Mouse (Mus musculus) heart, embryonic 11.5 days (tissue): ENCODE results near the gene Ube3b. TPM values are rescaled to one million over a fixed set of nuclear protein-coding genes. Genes with fewer than 3 reads are reported as not detected.

Experiments used
- ATAC-seq: fragments of 200-750 bp; cut with Nextera tagmentation; replicated peaks from 2 replicates; pipeline ENCODE4 v1.8.0; 2017; ENCODE audit warnings: moderate library complexity; ENCODE audit not compliant: insufficient number of reproducible peaks, low FRiP score, low TSS enrichment
- H3K27ac ChIP-seq: fragments of 300-500 bp; sonication (generic); 2 replicates; pipeline ENCODE4 v1.5.1; 2014; ENCODE audit warnings: mild to moderate bottlenecking, low read depth, low read length
- H3K27me3 ChIP-seq: fragments of 300-500 bp; sonication (generic); 2 replicates; pipeline ENCODE4 v1.6.1; 2014; ENCODE audit warnings: mild to moderate bottlenecking, low read length, mixed read lengths; ENCODE audit not compliant: control insufficient read depth, insufficient read depth
- H3K36me3 ChIP-seq: fragments of 300-500 bp; sonication (generic); 2 replicates; pipeline ENCODE4 v1.6.1; 2014; ENCODE audit warnings: mild to moderate bottlenecking, low read length, moderate library complexity, mixed read lengths; ENCODE audit not compliant: control insufficient read depth, insufficient read depth
- H3K4me1 ChIP-seq: fragments of 300-500 bp; sonication (generic); 2 replicates; pipeline ENCODE4 v1.6.1; 2014; ENCODE audit warnings: low read length; ENCODE audit not compliant: control insufficient read depth, insufficient read depth
- H3K4me2 ChIP-seq: fragments of 300-500 bp; sonication (generic); 2 replicates; pipeline ENCODE4 v1.6.1; 2014; ENCODE audit warnings: mild to moderate bottlenecking, moderate library complexity
- H3K4me3 ChIP-seq: fragments of 300-500 bp; sonication (generic); 2 replicates; pipeline ENCODE4 v1.5.1; 2014; ENCODE audit warnings: low read depth, low read length
- H3K9ac ChIP-seq: fragments of 300-500 bp; sonication (generic); 2 replicates; pipeline ENCODE4 v1.6.1; 2014; ENCODE audit warnings: mild to moderate bottlenecking, low read depth, low read length, moderate library complexity
- H3K9me3 ChIP-seq: fragments of 300-500 bp; sonication (generic); replicated peaks from 2 replicates; pipeline ENCODE4 v1.6.1; 2016; ENCODE audit warnings: low read length; ENCODE audit not compliant: control insufficient read depth
- WGBS: fragments of 180-500 bp; shearing (Covaris S2); extraction: QIAGEN DNeasy Blood & Tissue Kit; methylation state at CpG from one replicate; pipeline ENCODE4 v1.1.7; 2014; ENCODE audit not compliant: insufficient replicate concordance; 5-methylcytosine and 5-hydroxymethylcytosine counted together
- polyA plus RNA-seq: library from polyadenylated mRNA; unstranded; fragments of >200 nt; fragmentation: Nextera tagmentation; extraction: Ambion mirVana; gene quantifications from 2 replicates; pipeline ENCODE4 v1.2.1, GENCODE M21; 2014

Gene Ube3b
- polyA plus RNA-seq, 1 experiment from 2014 or later: 43.0 TPM

DNA sequence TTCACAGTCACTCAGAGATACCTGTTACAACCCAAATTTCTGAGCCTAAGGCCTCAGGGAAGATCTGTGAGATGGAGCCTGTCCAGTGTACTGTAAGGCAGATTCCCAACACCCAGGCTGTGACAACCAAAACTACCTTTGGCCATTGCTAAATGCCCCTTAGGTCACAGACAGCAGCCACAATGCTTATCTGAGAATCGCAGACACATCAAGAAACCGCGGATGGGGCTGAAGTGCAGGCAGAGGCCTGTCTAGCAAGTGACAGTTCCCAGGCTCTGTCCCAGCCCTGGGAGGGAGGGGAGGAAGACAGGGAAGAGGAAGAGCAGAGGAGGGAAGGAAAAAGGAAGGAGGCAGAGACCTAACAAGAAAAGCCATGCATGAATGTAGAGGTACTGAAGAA is 9.1 kb upstream of the Ube3b start:
- Histone ChIP-seq H3K4me1 (peaks cover 64% of the 10 kb centered on the region), H3K9ac (peak overlapping the region; percentile 49; the same call in 1 of the 2 replicates), H3K36me3 (peaks cover 25% of the 10 kb centered on the region), H3K4me2 (peak overlapping the region; percentile 4), H3K9me3 (no peaks in the 10 kb centered on the region), H3K4me3 (no peak overlapping the region), H3K27ac (peak overlapping the region; percentile 52), H3K27me3 (no peaks in the 10 kb centered on the region)
- no peak for ATAC-seq
- WGBS: 15% methylated on average over 3 of the region's 3 CpGs

DNA sequence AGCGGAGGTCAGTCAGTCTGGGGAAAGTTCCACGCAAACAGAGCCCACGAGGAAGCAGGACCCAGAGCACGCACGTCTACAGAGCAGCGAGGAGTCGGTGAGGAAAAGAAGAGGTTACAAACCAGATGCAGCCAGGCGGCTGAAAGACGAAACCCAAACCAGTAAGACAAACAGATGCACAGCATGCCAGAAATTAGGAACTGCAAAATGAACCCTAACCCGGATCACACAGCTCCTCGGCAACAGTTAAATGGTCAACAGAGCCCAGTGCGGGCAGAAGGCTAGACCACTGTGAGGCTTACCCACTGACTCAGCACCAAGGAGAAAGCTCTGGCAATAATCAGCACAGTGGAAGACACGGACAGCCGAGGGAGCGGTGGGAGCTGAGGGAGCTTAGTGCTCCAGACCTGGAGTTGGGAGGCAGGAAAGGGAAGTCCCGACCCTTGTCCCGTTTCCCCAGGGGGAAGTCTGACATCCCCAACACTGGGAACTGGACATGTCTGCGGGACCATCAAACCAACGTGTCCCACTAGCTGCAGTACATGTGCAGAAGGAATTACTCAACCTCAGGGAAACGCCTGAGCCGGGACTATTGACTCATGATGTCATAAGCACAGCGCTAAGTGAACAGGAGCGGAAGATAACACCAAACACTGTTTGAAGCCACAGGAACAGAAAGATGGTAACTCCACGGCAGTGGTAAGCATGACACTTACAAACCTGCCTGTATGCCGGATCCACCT is 8.5 kb upstream of the Ube3b start:
- 50% methylated on average over 25 of the region's 25 CpGs for WGBS
- ATAC-seq: no peak
- peak overlapping the region; percentile 60 for H3K27ac ChIP-seq
- H3K36me3 ChIP-seq: peaks cover 21% of the 10 kb centered on the region
- H3K27me3 ChIP-seq: no peaks in the 10 kb centered on the region
- no peak overlapping the region for H3K9ac ChIP-seq
- H3K4me2 ChIP-seq: peak overlapping the region; percentile 22
- H3K4me3 ChIP-seq: no peak overlapping the region
- H3K9me3 ChIP-seq: no peaks in the 10 kb centered on the region
- peaks cover 65% of the 10 kb centered on the region for H3K4me1 ChIP-seq

DNA sequence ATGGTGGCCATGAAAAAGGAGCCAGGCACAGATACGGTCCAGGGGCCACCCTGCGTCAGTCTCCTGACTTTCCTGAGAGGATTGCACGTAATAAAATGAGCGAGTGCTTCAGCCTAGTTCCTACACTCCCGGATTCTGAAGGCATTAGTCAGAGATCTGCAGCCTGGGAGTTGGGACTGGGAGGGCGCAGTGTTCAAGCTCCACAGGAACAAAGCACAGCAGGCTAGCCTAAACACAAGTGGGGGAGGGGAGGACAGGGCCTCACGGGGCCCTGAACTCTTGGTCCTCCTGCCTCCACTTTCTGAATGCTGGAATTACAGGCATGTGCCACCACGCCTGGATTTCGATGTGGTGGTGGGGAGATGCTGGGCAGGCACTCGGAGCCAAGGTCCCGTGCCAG is 7.8 kb upstream of the Ube3b start:
- no peaks in the 10 kb centered on the region for H3K9me3 ChIP-seq
- WGBS: 35% methylated on average over 11 of the region's 11 CpGs
- peaks cover 19% of the 10 kb centered on the region for H3K36me3 ChIP-seq
- no peaks in the 10 kb centered on the region for H3K27me3 ChIP-seq
- no peak overlapping the region; the same call in 1 of the 2 replicates for H3K4me2 ChIP-seq
- H3K4me3 ChIP-seq: no peak overlapping the region
- H3K4me1 ChIP-seq: peaks cover 71% of the 10 kb centered on the region
- no peak overlapping the region for H3K9ac ChIP-seq
- H3K27ac ChIP-seq: peak overlapping the region; percentile 60
- no peak for ATAC-seq

DNA sequence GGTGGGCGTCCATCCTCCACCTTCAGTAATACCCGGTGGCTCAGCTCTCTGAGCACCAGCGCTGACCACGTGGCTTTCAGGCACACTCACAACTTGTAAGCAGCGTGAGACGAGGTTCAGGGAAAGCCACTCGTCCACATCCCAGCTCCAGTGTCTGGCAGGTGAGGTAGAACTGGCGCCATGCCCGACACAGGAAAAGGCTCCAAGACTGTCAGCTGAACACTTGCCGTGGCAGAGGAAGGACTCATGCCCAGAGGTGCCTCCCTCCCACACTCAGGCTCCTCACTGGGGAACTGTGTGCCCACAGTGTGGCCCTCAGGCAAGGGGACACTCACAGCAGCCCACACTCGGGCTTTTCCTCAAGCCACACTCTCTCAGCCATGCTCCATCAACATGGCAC is 7.2 kb upstream of the Ube3b start:
- WGBS: 74% methylated on average over 11 of the region's 11 CpGs
- H3K4me1 ChIP-seq: peaks cover 78% of the 10 kb centered on the region
- H3K27ac ChIP-seq: peak overlapping the region; percentile 37; the same call in 1 of the 2 replicates

DNA sequence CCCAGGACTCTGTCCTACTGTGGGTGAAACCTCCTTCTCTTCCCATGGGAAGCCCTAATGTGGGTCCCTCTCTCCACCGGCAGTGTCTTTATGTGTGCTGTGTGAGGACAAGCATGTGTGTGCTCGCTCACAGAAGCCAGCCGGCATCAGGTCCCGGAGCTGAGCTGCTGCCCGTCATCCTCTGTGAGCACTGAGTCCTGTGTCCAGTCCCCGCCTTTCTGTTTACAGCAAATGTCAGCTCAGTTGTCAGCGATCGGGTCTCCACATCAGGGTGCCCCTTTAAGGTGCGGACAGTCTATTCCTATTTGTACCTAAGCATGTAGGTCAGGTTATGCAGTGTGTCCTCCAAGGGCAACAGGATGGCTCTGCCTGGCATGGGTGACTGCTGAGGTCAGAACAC is 6.8 kb upstream of the Ube3b start:
- 80% methylated on average over 9 of the region's 9 CpGs for WGBS

More for the DNA sequence above, 7.2 kb upstream of the Ube3b start:
- no peak for ATAC-seq
- H3K36me3 ChIP-seq: peaks cover 16% of the 10 kb centered on the region
- H3K4me2 ChIP-seq: no peak overlapping the region
- no peaks in the 10 kb centered on the region for H3K9me3 ChIP-seq
- no peak overlapping the region for H3K4me3 ChIP-seq
- H3K9ac ChIP-seq: no peak overlapping the region
- no peaks in the 10 kb centered on the region for H3K27me3 ChIP-seq

DNA sequence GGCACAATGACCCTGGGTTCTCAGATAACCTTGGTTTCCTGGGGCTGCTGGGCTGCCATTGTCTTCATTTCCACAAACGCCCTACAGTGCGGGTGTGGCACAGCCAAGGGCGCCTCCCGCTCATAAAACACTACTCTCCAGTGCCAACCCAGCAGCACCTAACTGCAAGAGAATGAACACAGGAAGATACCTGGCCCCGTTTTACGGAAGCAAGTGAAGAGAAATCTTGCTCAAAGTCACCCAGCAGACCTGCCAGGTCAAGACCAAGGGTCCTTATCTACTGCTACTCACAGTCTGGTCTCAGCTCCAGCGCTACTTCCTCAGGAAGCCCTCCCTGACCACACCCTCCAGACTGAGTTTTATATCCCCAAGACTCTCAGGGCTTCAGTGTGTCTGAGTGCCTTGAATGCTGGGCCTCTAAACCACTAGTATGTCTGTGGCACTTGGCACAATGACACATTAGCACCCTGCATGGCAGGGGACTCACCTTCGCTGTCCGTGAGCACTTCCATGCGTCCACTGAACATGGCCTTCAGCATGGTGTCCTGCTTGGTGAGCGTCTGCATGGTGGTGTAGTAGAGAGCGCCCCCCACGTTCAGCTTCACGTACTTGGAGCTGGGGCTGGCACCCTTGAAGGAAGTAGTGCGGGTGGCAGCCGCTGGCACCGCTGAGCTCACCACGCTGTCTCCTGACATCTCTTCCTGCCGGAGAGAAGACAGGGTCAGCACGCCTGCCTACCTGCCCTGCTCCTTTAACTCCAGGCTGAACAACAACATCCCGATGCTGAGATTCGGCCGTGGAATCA is 5.8 kb upstream of the Ube3b start:
- H3K36me3 ChIP-seq: peaks cover 11% of the 10 kb centered on the region
- WGBS: 75% methylated on average over 23 of the region's 23 CpGs
- peaks cover 92% of the 10 kb centered on the region for H3K4me1 ChIP-seq

More for the DNA sequence above, 6.8 kb upstream of the Ube3b start:
- Histone ChIP-seq H3K4me1 (peaks cover 82% of the 10 kb centered on the region), H3K27me3 (no peaks in the 10 kb centered on the region), H3K36me3 (peaks cover 15% of the 10 kb centered on the region), H3K9me3 (no peaks in the 10 kb centered on the region), H3K4me3 (no peak overlapping the region), H3K4me2 (no peak overlapping the region), H3K27ac (peak overlapping the region; percentile 37; the same call in 1 of the 2 replicates), H3K9ac (peak overlapping the region; percentile 34; the same call in 1 of the 2 replicates)
- ATAC-seq: no peak

DNA sequence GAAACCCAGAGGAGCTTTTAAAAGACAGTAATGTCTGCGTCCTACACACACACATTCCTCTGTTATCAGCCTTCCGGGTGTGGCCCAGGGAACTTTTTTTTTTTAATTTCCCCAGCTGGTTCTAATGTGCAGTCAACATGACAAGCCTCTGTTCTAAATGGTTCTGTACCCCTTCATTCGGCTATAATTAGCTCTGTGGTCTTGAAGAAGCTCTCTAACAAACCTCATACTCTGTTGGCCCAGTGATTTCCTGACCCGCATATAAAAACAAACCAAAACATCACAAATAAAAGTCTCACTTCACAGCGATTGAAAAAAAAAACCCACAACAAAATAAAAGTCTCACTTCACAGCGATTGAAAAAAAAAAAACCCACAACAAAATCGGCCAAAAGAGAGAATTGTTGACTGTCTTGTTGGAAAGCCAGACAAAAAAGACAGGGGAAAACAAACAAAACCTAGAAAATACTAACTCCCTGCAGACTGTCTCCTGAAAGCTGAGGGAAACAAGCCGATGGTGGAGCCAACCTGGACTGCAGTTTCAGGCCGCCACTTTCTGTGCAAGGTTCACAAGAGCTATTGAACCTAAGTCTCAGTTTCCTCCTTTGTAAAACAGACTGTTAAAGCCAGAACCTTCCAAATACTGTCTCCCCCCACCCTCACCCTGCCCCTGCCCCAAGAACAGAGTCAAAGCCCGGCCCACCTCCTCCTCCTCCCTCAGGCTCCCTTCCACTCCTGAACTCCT is 2.1 kb upstream of the Ube3b start:
- Histone ChIP-seq H3K27me3 (no peaks in the 10 kb centered on the region), H3K27ac (peak overlapping the region; percentile 68), H3K36me3 (peaks cover 7% of the 10 kb centered on the region; the same call in 1 of the 2 replicates), H3K4me1 (peaks cover 64% of the 10 kb centered on the region), H3K9ac (peak overlapping the region; percentile 97; the same call in 1 of the 2 replicates), H3K4me2 (peak overlapping the region; percentile 90), H3K9me3 (no peaks in the 10 kb centered on the region), H3K4me3 (peak overlapping the region; percentile 89)
- no peak for ATAC-seq
- WGBS: 36% methylated on average over 10 of the region's 10 CpGs

More for the DNA sequence above, 5.8 kb upstream of the Ube3b start:
- Histone ChIP-seq H3K9me3 (no peaks in the 10 kb centered on the region), H3K27ac (no peak overlapping the region; the same call in 1 of the 2 replicates), H3K4me2 (peak overlapping the region; percentile 18), H3K9ac (no peak overlapping the region), H3K27me3 (no peaks in the 10 kb centered on the region), H3K4me3 (no peak overlapping the region)
- ATAC-seq: no peak

DNA sequence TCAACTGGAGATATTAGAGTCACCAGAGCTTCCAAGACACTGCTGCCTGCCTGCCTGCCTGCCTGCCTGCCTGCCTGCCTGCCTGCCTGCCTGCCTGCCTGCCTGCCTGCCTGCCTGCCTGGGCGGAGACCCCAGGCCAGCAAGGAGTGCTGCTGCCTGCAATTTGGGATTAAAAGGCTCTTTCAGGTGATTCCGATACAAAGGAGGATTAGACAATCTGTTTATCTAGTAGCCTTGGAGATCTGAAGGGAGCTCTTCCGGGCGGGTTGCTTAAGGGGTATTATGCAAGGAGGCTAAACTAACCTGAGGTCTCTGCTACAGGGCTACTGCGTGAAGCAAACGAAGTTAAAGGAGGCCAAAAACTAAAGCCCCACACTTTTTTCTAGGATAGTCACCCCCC is 1.5 kb upstream of the Ube3b start:
- ATAC-seq: no peak
- H3K4me1 ChIP-seq: peaks cover 58% of the 10 kb centered on the region
- peak overlapping the region; percentile 90 for H3K4me2 ChIP-seq
- H3K4me3 ChIP-seq: peak overlapping the region; percentile 89
- H3K9ac ChIP-seq: peak overlapping the region; percentile 97
- no peaks in the 10 kb centered on the region for H3K27me3 ChIP-seq
- 50% methylated on average over 6 of the region's 6 CpGs for WGBS
- 0 out of 2 replicates have a peak, but pooled peaks cover 4% of the 10 kb centered on the region for H3K36me3 ChIP-seq
- H3K27ac ChIP-seq: peak overlapping the region; percentile 68
- no peaks in the 10 kb centered on the region for H3K9me3 ChIP-seq
